Mouse (Mus musculus) thymus, postnatal 14 days (tissue): Measurements from ENCODE around the gene Socs5.

Source experiments
- DNase-seq: peaks from one replicate; pipeline ENCODE4 v3.0.0; 2021

Socs5 gene

DNA sequence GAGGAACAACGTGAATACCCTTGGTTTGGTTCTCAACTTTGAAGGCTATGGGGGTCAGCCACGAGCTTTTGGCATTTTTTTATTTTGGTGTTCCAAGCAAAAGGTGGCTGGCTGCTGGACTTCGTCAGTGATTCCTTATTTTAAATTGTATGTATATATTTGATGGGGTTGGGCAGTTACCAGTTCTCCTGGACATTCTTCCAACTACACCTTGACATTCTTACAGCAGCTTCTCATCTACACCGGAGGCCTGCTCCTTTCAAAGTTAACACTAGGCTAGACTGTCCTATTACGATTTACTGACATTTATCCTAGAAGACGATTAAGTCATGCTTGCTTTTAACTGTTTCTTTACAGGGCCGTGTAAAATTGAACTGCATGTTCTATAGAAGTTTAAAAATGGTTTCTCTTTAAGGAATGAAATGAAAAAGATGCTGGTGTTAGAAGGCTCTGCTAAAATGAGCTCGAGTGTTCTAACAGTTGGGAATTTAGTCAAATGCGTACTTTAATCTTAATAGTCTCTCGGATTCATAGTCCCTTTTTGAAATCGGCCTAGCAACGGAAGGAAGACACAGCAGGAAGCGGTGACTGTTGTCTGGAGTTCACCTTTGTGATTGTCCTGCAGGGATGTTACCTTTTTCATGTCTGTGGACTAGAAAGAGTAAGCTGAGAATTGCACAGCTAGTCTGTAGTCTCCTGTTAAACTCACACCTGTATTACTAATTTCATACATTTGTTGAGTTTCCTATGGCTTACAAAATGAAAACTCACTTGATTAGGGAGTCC, 1.2 kb downstream of the Socs5 start:
- DNase-seq = no peak

DNA sequence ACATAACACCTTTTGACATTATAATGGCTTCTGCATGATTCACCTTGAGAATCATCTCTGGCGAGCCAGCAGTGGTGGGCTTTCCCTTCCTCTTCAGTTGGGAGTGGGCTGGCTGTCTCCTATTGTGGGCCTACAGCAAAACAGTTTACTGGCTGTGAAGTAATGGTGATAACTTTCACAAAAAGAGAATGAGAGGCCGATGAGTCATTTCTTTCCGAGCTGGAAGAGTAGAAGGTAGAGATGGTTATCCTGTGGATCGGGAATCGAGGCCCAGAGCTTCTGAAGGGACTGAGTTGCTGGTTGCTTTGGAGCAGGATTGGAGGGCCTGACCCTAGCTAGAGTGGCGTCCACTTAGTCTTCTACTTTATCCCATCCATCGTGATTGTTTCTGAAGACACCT, 2.0 kb downstream of the Socs5 start:
- DNase-seq = no peak

GRCm38 (mm10) chr17:87112852-87113592, 5.5 kb downstream of the Socs5 start:
- no peak for DNase-seq

DNA sequence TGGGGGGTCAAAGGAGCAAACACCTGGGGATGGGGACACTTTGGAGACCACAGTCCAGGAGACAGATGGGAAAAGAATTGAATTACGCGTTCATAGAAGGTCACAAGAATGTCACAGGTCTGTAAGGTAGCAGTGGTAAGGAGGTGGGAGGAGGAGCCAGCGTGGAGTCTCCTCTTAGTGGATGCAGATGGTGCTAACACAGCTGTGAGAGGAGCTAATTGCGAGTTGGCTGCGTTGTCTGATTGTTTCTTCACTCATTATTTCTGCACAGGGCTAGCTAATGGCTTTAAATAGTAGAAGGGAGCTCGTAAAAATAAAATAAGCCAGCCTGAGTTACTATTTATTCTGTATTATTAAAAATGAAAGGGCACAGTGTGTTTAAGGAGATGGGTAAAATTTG, 8.1 kb downstream of the Socs5 start:
- DNase-seq = no peak

- DNase-seq = no peak
These were observed 11.6 kb downstream of the Socs5 start for GRCm38 (mm10) chr17:87118966-87119526.

DNA sequence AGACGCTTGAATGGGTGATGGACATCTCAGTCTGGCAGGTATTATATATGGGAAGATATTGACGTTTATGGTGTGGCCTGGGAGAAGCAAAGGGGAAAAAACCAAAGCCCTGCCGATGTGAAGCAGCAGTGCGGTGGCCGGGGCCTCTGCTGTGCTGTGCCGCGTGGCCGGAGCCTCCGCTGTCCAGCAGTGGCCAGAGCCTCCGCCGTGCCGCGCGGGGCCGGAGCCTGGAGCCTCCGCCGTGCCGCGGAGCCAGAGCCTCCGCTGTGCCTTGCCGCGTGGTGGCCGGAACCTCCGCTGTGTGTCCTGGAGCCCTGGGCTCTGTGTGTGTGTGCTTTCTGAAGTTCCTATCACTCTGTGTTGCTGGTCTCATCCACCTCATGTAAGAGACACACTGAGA, 17.9 kb downstream of the Socs5 start:
- no peak for DNase-seq

GRCm38 (mm10) chr17:87132258-87132657, 24.8 kb downstream of the Socs5 start:
- DNase-seq = no peak

DNA sequence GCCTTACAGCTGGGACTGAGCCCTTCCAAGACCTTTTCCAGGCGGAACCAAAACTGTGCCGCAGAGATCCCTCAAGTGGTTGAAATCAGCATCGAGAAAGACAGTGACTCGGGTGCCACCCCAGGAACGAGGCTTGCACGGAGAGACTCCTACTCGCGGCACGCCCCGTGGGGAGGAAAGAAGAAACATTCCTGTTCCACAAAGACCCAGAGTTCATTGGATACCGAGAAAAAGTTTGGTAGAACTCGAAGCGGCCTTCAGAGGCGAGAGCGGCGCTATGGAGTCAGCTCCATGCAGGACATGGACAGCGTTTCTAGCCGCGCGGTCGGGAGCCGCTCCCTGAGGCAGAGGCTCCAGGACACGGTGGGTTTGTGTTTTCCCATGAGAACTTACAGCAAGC, 26.3 kb downstream of the Socs5 start:
- no peak for DNase-seq

- no peak for DNase-seq
These were observed 27.2 kb downstream of the Socs5 start for GRCm38 (mm10) chr17:87134631-87135030.

GRCm38 (mm10) chr17:87135741-87136140, 28.3 kb downstream of the Socs5 start:
- DNase-seq = no peak

- no peak for DNase-seq
These were observed 33.9 kb downstream of the Socs5 start for GRCm38 (mm10) chr17:87141188-87141935.

- no peak for DNase-seq
These were observed 34.8 kb downstream of the Socs5 start for GRCm38 (mm10) chr17:87142271-87142670.

GRCm38 (mm10) chr17:87143186-87143585, 35.7 kb downstream of the Socs5 start:
- DNase-seq = no peak

GRCm38 (mm10) chr17:87146415-87147021, 39.0 kb downstream of the Socs5 start:
- no peak for DNase-seq

DNA sequence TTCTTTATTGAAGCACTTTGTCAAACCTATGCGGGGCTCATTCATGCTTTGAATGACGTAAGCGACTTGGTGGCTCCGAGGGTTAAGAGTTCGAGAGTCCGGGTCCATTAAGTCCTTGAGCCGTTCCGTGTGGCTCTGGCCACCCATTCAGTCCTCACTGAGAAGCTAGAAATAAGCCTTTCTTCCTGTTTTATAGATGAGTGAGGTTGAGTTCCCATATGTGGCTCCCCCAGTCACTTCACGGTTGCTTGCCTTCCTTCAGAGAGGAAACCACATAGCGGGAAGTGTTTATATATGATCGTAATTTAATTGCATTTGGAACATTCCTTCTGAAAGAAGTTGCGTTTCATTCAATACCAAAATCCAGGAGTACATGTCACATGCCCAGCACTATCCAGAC, 42.3 kb downstream of the Socs5 start:
- DNase-seq = no peak

- peak; percentile 74 for DNase-seq
These were observed 45.5 kb downstream of the Socs5 start for GRCm38 (mm10) chr17:87152984-87153383.

DNA sequence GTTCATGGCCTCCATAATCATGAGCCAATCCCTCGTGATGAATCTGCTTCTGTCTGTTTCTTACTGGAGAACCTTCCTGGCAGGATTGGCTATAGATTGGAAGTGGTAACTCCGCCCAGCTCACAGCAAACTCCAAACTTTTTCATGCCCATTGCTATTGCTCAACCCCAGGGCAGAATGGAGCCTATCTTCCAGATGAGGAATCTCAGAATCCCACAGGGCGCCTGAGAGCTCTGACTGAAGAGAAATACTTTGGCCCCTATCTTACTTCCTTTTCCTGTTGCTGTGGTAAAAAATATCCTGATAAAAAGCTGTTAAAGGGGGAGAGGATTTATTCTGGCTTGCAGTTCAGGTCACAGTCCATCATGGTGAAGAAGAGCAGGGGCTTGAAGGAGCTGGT, 48.2 kb downstream of the Socs5 start:
- no peak for DNase-seq

DNA sequence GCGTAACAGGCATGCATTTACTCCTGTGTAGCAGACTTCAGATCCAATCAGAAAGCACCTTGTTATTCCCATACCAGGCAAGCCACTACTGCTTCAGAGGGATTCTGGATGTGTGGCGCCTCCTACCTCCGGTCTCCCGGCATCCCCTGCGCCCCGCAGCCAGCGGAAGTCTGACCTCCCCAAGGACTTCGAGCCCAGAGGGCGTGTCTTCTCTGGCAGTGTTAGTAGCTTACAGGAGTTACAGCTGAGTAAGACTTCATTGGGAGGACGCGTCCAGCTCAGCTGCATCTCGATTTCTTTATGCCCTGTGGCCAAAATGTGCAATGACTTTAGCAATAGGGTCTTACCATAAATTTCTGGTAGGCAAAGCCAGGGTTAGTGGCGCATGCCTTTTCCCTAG, 50.3 kb downstream of the Socs5 start:
- DNase-seq = no peak

DNA sequence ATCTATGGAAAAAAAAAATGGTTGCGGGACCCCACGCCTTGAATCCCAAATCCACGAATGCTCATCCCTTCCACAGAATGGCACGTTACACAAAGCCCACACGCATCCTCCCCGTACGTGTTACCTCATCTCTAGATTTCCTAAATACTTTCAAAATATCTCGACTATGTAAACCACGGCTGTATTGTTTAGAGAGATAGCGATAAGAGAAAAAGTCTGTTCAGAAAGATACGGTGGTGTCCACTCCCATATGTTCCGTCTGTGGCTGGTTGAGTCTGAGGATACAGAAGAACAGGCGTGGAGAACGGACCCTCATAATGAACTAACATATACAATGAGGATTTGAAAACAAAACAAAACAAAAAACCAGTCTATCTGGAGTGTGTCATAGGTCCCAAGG, 51.1 kb downstream of the Socs5 start:
- DNase-seq = no peak

- DNase-seq = no peak
These were observed 52.8 kb downstream of the Socs5 start for GRCm38 (mm10) chr17:87160270-87160669.

DNA sequence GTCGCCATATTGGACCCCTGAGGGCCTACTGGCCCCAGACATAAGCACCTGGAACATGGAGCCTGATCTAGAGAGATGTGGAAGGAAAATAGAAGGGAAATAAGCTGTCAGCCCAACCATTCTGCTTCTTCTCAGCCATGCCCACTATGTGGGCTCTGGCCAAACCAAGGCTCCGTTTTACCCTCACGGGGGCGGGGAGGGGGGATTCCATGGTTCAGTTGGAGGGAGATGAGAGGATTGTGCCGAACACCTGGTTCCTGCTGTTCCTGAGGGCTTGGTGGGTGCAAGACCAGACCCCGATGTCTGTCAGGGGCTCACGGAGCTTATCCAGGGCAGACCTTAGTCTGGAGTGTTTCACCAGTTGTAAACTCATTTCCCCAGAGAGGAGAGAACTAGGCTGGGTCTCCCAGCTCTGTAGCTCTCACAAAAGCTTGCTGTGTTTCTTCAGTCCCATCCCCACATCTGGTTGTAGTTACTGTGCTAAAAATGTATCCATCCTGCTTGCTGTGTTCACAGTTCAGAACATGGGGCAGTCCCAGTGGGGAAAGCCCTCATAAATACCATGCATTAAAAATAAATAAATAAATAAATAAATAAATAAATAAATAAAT, 56.9 kb downstream of the Socs5 start:
- no peak for DNase-seq

- no peak for DNase-seq
These were observed 59.9 kb downstream of the Socs5 start for GRCm38 (mm10) chr17:87167407-87167806.

- no peak for DNase-seq
These were observed 61.6 kb downstream of the Socs5 start for GRCm38 (mm10) chr17:87169076-87169475.
